19 mouse cellular contexts compared by ENCODE assay signal in the genomic region with DNA sequence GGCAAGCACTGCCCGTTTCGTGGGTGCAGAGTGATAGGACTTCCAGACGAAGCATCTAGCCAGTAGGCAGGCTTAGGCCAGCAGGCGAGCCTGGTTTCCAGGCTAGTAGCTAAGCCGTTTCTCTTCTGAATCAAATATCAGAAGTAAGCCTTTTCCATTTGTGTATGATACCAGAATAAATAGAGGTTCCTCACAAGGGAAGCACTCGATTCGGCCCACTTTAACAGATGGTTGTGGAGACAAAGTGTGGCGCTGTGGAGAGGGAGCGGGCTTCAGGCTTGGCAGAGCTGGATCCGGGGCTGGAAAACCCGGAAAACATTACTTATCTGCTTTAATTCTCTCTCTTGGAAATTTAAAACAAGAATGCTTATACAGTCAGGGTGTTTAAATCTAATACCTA. TPM values are rescaled to one million over a fixed set of nuclear protein-coding genes. Genes with fewer than 3 reads are reported as not detected.
DNase-seq lines count a peak whose midpoint lies in the region; ATAC-seq lines count a peak whose summit lies in the region.
"Had no signal": no experiment of that assay in that cellular context is flagged by ENCODE, and none has a peak within 500 bp of the region (broad histone marks: within the 10 kb centered on the region; RNA-seq: fewer than 3 reads in every experiment).

No protein-coding gene starts in this region.

- H3K4me3 ChIP-seq in midbrain, embryonic 13.5 days (replicated peaks) = no peak overlapping the region
- H3K4me3 ChIP-seq in midbrain, embryonic 10.5 days = no peak overlapping the region
- H3K4me3 ChIP-seq in heart, embryonic 10.5 days = no peak overlapping the region
- H3K4me3 ChIP-seq: embryonic facial prominence, embryonic 10.5 days; forebrain, embryonic 13.5 days; heart, adult 2 months; intestine, embryonic 15.5 days; kidney, embryonic 15.5 days; midbrain, embryonic 12.5 days had no signal

- H3K9ac ChIP-seq in midbrain, embryonic 13.5 days (replicated peaks) = no peak overlapping the region
- H3K9ac ChIP-seq: forebrain, embryonic 13.5 days; intestine, embryonic 15.5 days; kidney, embryonic 15.5 days; midbrain, embryonic 12.5 days had no signal

- no peak for ATAC-seq in midbrain, embryonic 13.5 days
- ATAC-seq: activated CD4-positive, CD25-positive, alpha-beta regulatory T cell, adult 4 months; forebrain, embryonic 13.5 days; intestine, embryonic 15.5 days; Patski had no signal

- 0 out of 2 replicates have a peak overlapping the region, but pooled peaks have one; percentile 21 for H3K27ac ChIP-seq in midbrain, embryonic 13.5 days
- no peak overlapping the region for H3K27ac ChIP-seq in midbrain, embryonic 10.5 days (replicated peaks)
- no peak overlapping the region for H3K27ac ChIP-seq in heart, embryonic 10.5 days
- H3K27ac ChIP-seq: embryonic facial prominence, embryonic 10.5 days; forebrain, embryonic 13.5 days; heart, adult 2 months; intestine, embryonic 15.5 days; kidney, embryonic 15.5 days; midbrain, embryonic 12.5 days had no signal

- DNase-seq in midbrain, embryonic 10.5 days (ENCODE audit: low spot score) = no peak
- peak; percentile 13 to 14 for DNase-seq in frontal cortex, postnatal 10 days (ENCODE audit: low spot score in 2 of 2)
- peak; percentile 38 to 49 for DNase-seq in left cerebral cortex, adult 18-20 months (ENCODE audit: low spot score in 2 of 2)
- peak; percentile 30 for DNase-seq in right cerebral cortex, postnatal 14 days
- no peak for DNase-seq in urinary bladder, adult 18-20 months (ENCODE audit: low spot score in 2 of 2)
- DNase-seq in heart, embryonic 10.5 days (ENCODE audit: low spot score) = no peak
- DNase-seq: adrenal gland, postnatal 14 days; cerebellum, adult 2 months; gastrocnemius, postnatal 10 days; heart, adult 2 months; lung, postnatal 36 days had no signal

- no peaks in the 10 kb centered on the region for H3K9me3 ChIP-seq in midbrain, embryonic 13.5 days
- no peaks in the 10 kb centered on the region for H3K9me3 ChIP-seq in midbrain, embryonic 10.5 days (replicated peaks)
- no peaks in the 10 kb centered on the region for H3K9me3 ChIP-seq in heart, embryonic 10.5 days
- H3K9me3 ChIP-seq: embryonic facial prominence, embryonic 10.5 days; forebrain, embryonic 13.5 days; intestine, embryonic 15.5 days; kidney, embryonic 15.5 days; midbrain, embryonic 12.5 days had no signal

- no peaks in the 10 kb centered on the region for H3K27me3 ChIP-seq in midbrain, embryonic 13.5 days
- no peaks in the 10 kb centered on the region for H3K27me3 ChIP-seq in midbrain, embryonic 10.5 days (ENCODE audit: low read depth, poor library complexity, severe bottlenecking)
- H3K27me3 ChIP-seq in heart, embryonic 10.5 days (ENCODE audit: insufficient read depth, poor library complexity, severe bottlenecking) = no peaks in the 10 kb centered on the region
- H3K27me3 ChIP-seq: forebrain, embryonic 13.5 days; intestine, embryonic 15.5 days; kidney, embryonic 15.5 days; midbrain, embryonic 12.5 days; Patski had no signal

- no peak overlapping the region for H3K4me2 ChIP-seq in midbrain, embryonic 13.5 days (replicated peaks)
- H3K4me2 ChIP-seq: forebrain, embryonic 13.5 days; intestine, embryonic 15.5 days; kidney, embryonic 15.5 days; midbrain, embryonic 12.5 days had no signal

- H3K4me1 ChIP-seq in midbrain, embryonic 13.5 days (replicated peaks) = peaks cover 15% of the 10 kb centered on the region
- H3K4me1 ChIP-seq in midbrain, embryonic 10.5 days = peaks cover 3% of the 10 kb centered on the region; the same call in 1 of the 2 replicates
- no peaks in the 10 kb centered on the region for H3K4me1 ChIP-seq in heart, embryonic 10.5 days
- H3K4me1 ChIP-seq: intestine, embryonic 15.5 days had no signal

- 82% methylated on average over 11 of the region's 11 CpGs for WGBS in midbrain, embryonic 13.5 days
- WGBS in midbrain, embryonic 10.5 days = 90% methylated on average over 11 of the region's 11 CpGs
- WGBS in heart, embryonic 10.5 days = 82% methylated on average over 11 of the region's 11 CpGs

- no peaks in the 10 kb centered on the region for H3K36me3 ChIP-seq in midbrain, embryonic 13.5 days
- H3K36me3 ChIP-seq in midbrain, embryonic 10.5 days = no peaks in the 10 kb centered on the region
- H3K36me3 ChIP-seq in heart, embryonic 10.5 days = no peaks in the 10 kb centered on the region
- H3K36me3 ChIP-seq: embryonic facial prominence, embryonic 10.5 days; intestine, embryonic 15.5 days; kidney, embryonic 15.5 days; midbrain, embryonic 12.5 days had no signal

RNA-seq across cellular contexts. Expression of a gene that starts 27.1 kb away (rescaled TPM):
- polyA plus RNA-seq in midbrain, embryonic 13.5 days (2015; fragmentation: Nextera tagmentation; extraction: Ambion mirVana) = 225 and 231 TPM in 2 replicates
- polyA plus RNA-seq in midbrain, embryonic 10.5 days (2016; fragmentation: Nextera tagmentation; extraction: Ambion mirVana) = 148 and 159 TPM in 2 replicates
- total RNA-seq in left cerebral cortex, adult 18-20 months (2021) = 100 to 1,000 TPM; 147 to 148 TPM
- polyA plus RNA-seq in heart, embryonic 10.5 days (2016; fragmentation: Nextera tagmentation; extraction: Ambion mirVana) = 94.4 and 110 TPM in 2 replicates

Comparison
In these comparisons a context has a peak if more than half of its experiments do, and no peak if none do; other contexts are left out.
1. DNase-seq: peak in frontal cortex, postnatal 10 days (2 of 2), left cerebral cortex, adult 18-20 months (2 of 2) and right cerebral cortex, postnatal 14 days (single experiment); none in midbrain, embryonic 10.5 days (single experiment), urinary bladder, adult 18-20 months (0 of 2) and heart, embryonic 10.5 days (single experiment).